Mouse (Mus musculus) olfactory bulb, adult 2 months (tissue): ENCODE results near the gene Esyt2.

Source experiments
- CTCF ChIP-seq: fragments of 200-500 bp; IDR thresholded peaks from 2 replicates; pipeline ENCODE4 v1.5.1; 2012; ENCODE audit warnings: low read depth, mild to moderate bottlenecking, low read length, moderate library complexity; ENCODE audit not compliant: insufficient read depth
- POLR2A ChIP-seq: fragments of 200-500 bp; IDR thresholded peaks from 2 replicates; pipeline ENCODE4 v1.6.1; 2012; ENCODE audit warnings: mild to moderate bottlenecking, low read depth, low read length, moderate library complexity; ENCODE audit not compliant: insufficient read depth

GRCm38 (mm10) chr12:116231612-116232011 lies 49.4 kb upstream of the Esyt2 start:
- TF ChIP-seq POLR2A (no peak), CTCF (no peak)
